Mouse (Mus musculus) embryonic fibroblast, embryonic 13.5 days (primary cell): ENCODE measurements at regions not wholly inside any gene's neighbourhood (a gene's known extent, or its start where the extent isn't known, plus 50 kb on each side); places are given as distances from the start of the nearest gene placed in this dataset.

Experiments
- CTCF ChIP-seq: IDR thresholded peaks from 2 replicates; pipeline ENCODE4 v1.5.1; 2011; ENCODE audit warnings: mild to moderate bottlenecking, control low read depth, low read length, moderate library complexity, borderline replicate concordance; ENCODE audit not compliant: insufficient read depth
- POLR2A ChIP-seq: IDR thresholded peaks from 2 replicates; pipeline ENCODE4 v1.6.1; 2011; ENCODE audit warnings: low read depth, mild to moderate bottlenecking, control low read depth, low read length, moderate library complexity

GRCm38 (mm10) chr3:133600447-133601220 lies 55.7 kb upstream of the Tet2 start:
- TF ChIP-seq CTCF (no peak), POLR2A (peak; percentile 62)
